Comparison of ENCODE assay signal across 8 mouse cellular contexts in genomic region chr9:100582883-100583575, GRCm38 (mm10). TPM values are rescaled to one million over a fixed set of nuclear protein-coding genes. Genes with fewer than 3 reads are reported as not detected.
DNase-seq lines count a peak whose midpoint lies in the region; ATAC-seq lines count a peak whose summit lies in the region.

No protein-coding gene starts in this region.

- no peak overlapping the region for H3K27ac ChIP-seq in midbrain, embryonic 14.5 days (replicated peaks; ENCODE audit: low read depth, low read length)
- no peak overlapping the region for H3K27ac ChIP-seq in midbrain, embryonic 13.5 days
- H3K27ac ChIP-seq in stomach, embryonic 15.5 days: peak overlapping the region; percentile 81

- H3K4me3 ChIP-seq in midbrain, embryonic 14.5 days (replicated peaks; ENCODE audit: low read depth, low read length): no peak overlapping the region
- no peak overlapping the region for H3K4me3 ChIP-seq in midbrain, embryonic 13.5 days (replicated peaks)
- H3K4me3 ChIP-seq in stomach, embryonic 15.5 days (replicated peaks): no peak overlapping the region; the same call in 1 of the 2 replicates

- H3K4me2 ChIP-seq in midbrain, embryonic 14.5 days (ENCODE audit: low read length): no peak overlapping the region
- no peak overlapping the region; the same call in 1 of the 2 replicates for H3K4me2 ChIP-seq in midbrain, embryonic 13.5 days (replicated peaks)
- H3K4me2 ChIP-seq in stomach, embryonic 15.5 days: peak overlapping the region; percentile 30

- DNase-seq in cerebellum, adult 18-20 months: peak; percentile 41 to 54
- no peak for DNase-seq in cerebellum, adult 11 months
- DNase-seq in midbrain, embryonic 14.5 days: peak; percentile 41
- DNase-seq in kidney, postnatal 14 days: peak; percentile 65
- no peak for DNase-seq in thymus, postnatal 25 days
- DNase-seq in thymus, postnatal 14 days: no peak

- peaks cover 18% of the 10 kb centered on the region for H3K4me1 ChIP-seq in midbrain, embryonic 14.5 days (ENCODE audit: control insufficient read depth, insufficient read depth, low read length)
- H3K4me1 ChIP-seq in midbrain, embryonic 13.5 days (replicated peaks): peaks cover 26% of the 10 kb centered on the region
- peaks cover 8% of the 10 kb centered on the region; the same call in 1 of the 2 replicates for H3K4me1 ChIP-seq in stomach, embryonic 15.5 days

- H3K27me3 ChIP-seq in midbrain, embryonic 14.5 days (ENCODE audit: control insufficient read depth, insufficient read depth, low read length): no peaks in the 10 kb centered on the region
- no peaks in the 10 kb centered on the region for H3K27me3 ChIP-seq in midbrain, embryonic 13.5 days
- no peaks in the 10 kb centered on the region for H3K27me3 ChIP-seq in stomach, embryonic 15.5 days (replicated peaks)

- 48% methylated on average over 13 of the region's 13 CpGs for WGBS in midbrain, embryonic 14.5 days
- 53% methylated on average over 13 of the region's 13 CpGs for WGBS in midbrain, embryonic 13.5 days
- 43% methylated on average over 13 of the region's 13 CpGs for WGBS in stomach, embryonic 15.5 days

- ATAC-seq in midbrain, embryonic 14.5 days (ENCODE audit: low FRiP score, low TSS enrichment): no peak
- no peak for ATAC-seq in midbrain, embryonic 13.5 days
- peak; percentile 85 for ATAC-seq in stomach, embryonic 15.5 days (ENCODE audit: insufficient read depth, low FRiP score, low read depth)

- no peaks in the 10 kb centered on the region for H3K9me3 ChIP-seq in midbrain, embryonic 14.5 days (ENCODE audit: control insufficient read depth, low read length)
- H3K9me3 ChIP-seq in midbrain, embryonic 13.5 days: no peaks in the 10 kb centered on the region
- H3K9me3 ChIP-seq in stomach, embryonic 15.5 days: no peaks in the 10 kb centered on the region

- no peaks in the 10 kb centered on the region for H3K36me3 ChIP-seq in midbrain, embryonic 14.5 days (ENCODE audit: control insufficient read depth, insufficient read depth, low read length)
- no peaks in the 10 kb centered on the region for H3K36me3 ChIP-seq in midbrain, embryonic 13.5 days
- no peaks in the 10 kb centered on the region for H3K36me3 ChIP-seq in stomach, embryonic 15.5 days

- no peak overlapping the region for H3K9ac ChIP-seq in midbrain, embryonic 14.5 days (replicated peaks; ENCODE audit: low read length)
- H3K9ac ChIP-seq in midbrain, embryonic 13.5 days (replicated peaks): no peak overlapping the region
- no peak overlapping the region for H3K9ac ChIP-seq in stomach, embryonic 15.5 days

RNA-seq across cellular contexts. Expression of gene Slc35g2, which starts 12.1 kb away (rescaled TPM):
- 16.9 and 18.5 TPM in 2 replicates for polyA plus RNA-seq in midbrain, embryonic 14.5 days (2014; fragmentation: Nextera tagmentation; extraction: Ambion mirVana)
- 12.0 and 12.2 TPM in 2 replicates for polyA plus RNA-seq in midbrain, embryonic 13.5 days (2015; fragmentation: Nextera tagmentation; extraction: Ambion mirVana)
- 6.2 and 7.5 TPM in 2 replicates for polyA plus RNA-seq in stomach, embryonic 15.5 days (2015; fragmentation: Nextera tagmentation; extraction: Ambion mirVana)

RNA-seq across cellular contexts. Expression of gene Stag1, which starts 14.6 kb away (rescaled TPM):
- polyA plus RNA-seq in midbrain, embryonic 14.5 days (2014; fragmentation: Nextera tagmentation; extraction: Ambion mirVana): 41.3 and 45.2 TPM in 2 replicates
- polyA plus RNA-seq in midbrain, embryonic 13.5 days (2015; fragmentation: Nextera tagmentation; extraction: Ambion mirVana): 41.6 and 46.4 TPM in 2 replicates
- 40.9 and 42.6 TPM in 2 replicates for polyA plus RNA-seq in stomach, embryonic 15.5 days (2015; fragmentation: Nextera tagmentation; extraction: Ambion mirVana)

RNA-seq across cellular contexts. Expression of gene Nck1, which starts 37.1 kb away (rescaled TPM):
- 61.9 and 69.3 TPM in 2 replicates for polyA plus RNA-seq in midbrain, embryonic 14.5 days (2014; fragmentation: Nextera tagmentation; extraction: Ambion mirVana)
- 61.6 and 64.2 TPM in 2 replicates for polyA plus RNA-seq in midbrain, embryonic 13.5 days (2015; fragmentation: Nextera tagmentation; extraction: Ambion mirVana)
- polyA plus RNA-seq in stomach, embryonic 15.5 days (2015; fragmentation: Nextera tagmentation; extraction: Ambion mirVana): 62.2 and 63.7 TPM in 2 replicates

Comparison
In these comparisons a context has a peak if more than half of its experiments do, and no peak if none do; other contexts are left out.
1. DNase-seq: peak in cerebellum, adult 18-20 months (2 of 2), midbrain, embryonic 14.5 days (single experiment) and kidney, postnatal 14 days (single experiment); none in cerebellum, adult 11 months (single experiment), thymus, postnatal 25 days (single experiment) and thymus, postnatal 14 days (single experiment).